Mouse (Mus musculus): Measurements from ENCODE around the gene Lrrc20.
"Not testable (repeated sequence)": the region's sequence is repeated elsewhere in the genome, so short reads cannot be mapped to it uniquely, and the experiment has no call there.

The Lrrc20 gene

DNA sequence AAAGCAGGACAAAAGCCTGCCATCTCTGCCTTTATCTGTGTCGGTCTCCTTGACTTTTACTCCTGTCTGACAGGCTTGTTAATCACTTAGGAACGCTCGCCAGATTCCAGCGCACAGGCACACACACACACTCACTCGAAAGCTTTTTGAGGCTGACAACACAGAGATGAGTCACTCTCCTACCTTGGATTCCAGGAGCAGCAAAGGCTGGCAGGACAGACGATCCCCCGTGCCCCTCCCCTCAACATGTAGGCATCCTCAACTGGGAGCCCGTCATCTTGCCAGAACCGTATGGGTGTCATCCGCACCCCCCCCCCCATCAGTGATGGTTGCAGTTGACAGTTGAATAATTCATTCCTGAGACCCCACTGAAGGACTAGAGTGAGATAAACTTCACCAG lies 94.6 kb downstream of the Lrrc20 start:
- no peak for DNase-seq (ENCODE audit: low read depth, low spot score)

- no peak for DNase-seq (ENCODE audit: low read depth, low spot score)
These were observed 96.5 kb downstream of the Lrrc20 start for GRCm38 (mm10) chr10:61572126-61572525.

- DNase-seq (ENCODE audit: low read depth, low spot score), result no peak
These were observed 100.6 kb downstream of the Lrrc20 start for GRCm38 (mm10) chr10:61576120-61576767.

DNA sequence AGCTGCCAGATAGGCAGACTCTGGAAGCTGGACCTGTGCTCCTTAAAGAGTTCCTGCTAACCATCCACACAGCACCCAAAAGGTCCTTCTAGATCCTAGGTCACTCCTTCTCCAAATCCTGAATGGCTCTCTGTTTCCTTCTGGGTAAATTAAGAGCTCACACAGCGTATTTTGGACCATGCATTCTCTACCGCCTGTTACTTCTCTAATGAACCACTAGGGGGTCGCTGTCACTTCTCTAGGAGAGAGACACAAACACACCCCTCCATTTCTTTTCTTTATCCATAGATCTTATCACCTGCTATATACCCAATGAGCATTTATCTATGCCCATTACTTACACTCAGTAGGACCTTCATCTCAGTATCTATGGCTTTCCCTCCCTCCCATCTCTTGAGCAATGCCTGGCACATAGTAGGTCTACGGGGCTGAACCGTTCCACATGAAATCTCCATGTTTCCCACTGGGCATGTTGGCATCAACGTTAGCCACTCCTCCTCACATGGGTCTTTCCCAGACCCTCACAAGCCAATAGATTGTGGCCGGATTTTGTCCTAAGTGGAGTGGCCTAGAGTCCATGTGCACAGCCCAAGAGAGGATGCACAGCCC lies 111.7 kb downstream of the Lrrc20 start:
- DNase-seq (ENCODE audit: low read depth, low spot score), result no peak

- no peak for DNase-seq (ENCODE audit: low read depth, low spot score)
These were observed 122.4 kb downstream of the Lrrc20 start for GRCm38 (mm10) chr10:61597991-61598390.

- DNase-seq (ENCODE audit: low read depth, low spot score), result no peak
These were observed 124.0 kb downstream of the Lrrc20 start for GRCm38 (mm10) chr10:61599556-61600114.

DNA sequence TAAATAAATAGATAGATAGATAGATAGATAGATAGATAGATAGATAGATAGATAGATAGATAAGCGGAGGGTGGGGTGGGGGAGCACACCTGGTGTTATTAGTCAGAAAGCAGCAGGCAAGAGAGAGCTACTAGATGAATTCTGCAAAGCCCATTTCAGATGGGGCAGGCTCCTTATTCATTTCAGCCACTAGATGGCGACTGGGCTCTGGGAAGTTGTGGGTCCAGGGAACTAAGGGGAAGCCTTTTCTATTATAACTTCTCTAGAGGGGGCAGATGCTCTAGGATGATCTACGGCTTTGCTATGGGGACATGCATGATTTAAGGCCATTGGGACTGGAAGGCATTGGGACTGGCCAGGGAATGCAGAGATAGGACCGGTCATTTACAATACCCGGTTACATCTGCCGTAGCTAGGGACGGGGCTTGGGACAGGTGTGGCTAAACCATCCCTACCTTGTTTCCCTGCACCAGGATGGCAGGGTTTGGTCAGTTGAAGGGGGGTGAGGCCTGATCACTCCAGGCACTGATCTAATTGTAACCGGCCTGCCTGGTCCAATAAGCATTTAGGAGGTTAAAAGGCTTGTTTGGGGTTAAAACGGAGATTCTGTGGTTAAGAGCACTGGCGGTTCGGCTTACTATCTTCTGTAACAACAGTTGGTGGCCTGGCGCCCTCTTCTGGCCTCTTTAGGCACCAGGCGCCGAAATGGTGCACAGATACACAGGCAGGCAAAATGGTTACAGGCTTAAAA lies 126.9 kb downstream of the Lrrc20 start:
- no peak for DNase-seq (ENCODE audit: low read depth, low spot score)

GRCm38 (mm10) chr10:61604376-61605065 lies 128.9 kb downstream of the Lrrc20 start:
- no peak for DNase-seq (ENCODE audit: low read depth, low spot score)

DNA sequence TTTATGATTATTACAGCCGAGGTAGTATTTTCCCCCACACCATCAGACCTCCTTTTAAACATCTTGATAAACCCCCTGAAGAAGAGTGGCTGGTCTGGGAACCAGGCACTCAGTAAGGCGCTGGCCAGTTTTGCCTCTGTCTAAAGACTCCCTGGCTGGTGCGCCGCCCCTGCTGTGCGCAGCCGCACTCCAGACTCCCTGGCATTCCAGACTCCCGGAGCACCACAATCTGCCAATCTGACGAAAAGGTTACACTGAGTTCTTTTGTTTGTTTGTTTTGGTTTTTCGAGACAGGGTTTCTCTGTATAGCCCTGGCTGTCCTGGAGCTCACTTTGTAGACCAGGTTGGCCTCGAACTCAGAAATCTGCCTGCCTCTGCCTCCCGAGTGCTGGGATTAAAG lies 129.8 kb downstream of the Lrrc20 start:
- not testable (repeated sequence) for DNase-seq (ENCODE audit: low read depth, low spot score)

- no peak for DNase-seq (ENCODE audit: low read depth, low spot score)
These were observed 130.2 kb downstream of the Lrrc20 start for GRCm38 (mm10) chr10:61605851-61606250.

- no peak for DNase-seq (ENCODE audit: low read depth, low spot score)
These were observed 132.6 kb downstream of the Lrrc20 start for GRCm38 (mm10) chr10:61608233-61608632.

DNA sequence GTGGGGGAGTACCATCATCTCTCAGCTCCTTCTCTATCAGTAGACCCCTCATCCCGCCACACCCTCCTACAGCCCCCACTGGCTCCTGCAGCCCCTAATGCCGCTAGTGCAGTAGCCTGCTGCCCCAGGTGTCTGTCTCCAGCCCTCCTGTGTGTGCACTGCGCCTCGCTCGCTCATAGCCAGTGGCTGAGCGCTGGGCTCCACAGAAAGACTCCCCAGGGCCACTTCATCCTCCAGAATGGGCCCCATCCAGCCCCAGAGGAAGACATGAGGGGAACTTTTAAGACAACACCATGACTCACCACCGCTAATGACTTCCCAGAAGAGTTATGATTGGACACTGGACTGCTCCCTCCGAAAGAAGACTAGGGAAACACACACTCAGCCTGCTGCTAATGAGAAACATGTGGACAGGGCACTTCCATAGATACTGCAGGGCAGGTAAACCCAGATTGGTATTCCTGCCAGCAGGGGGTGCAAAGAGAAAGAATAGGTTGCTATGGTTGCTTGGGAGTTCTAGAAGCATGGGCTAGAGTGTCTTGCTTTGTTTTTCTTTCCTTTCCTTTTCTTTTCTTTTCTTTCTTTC lies 135.1 kb downstream of the Lrrc20 start:
- DNase-seq (ENCODE audit: low read depth, low spot score), result no peak

GRCm38 (mm10) chr10:61614311-61614710 lies 138.7 kb downstream of the Lrrc20 start:
- DNase-seq (ENCODE audit: low read depth, low spot score), result no peak

- no peak for DNase-seq (ENCODE audit: low read depth, low spot score)
These were observed 142.9 kb downstream of the Lrrc20 start for GRCm38 (mm10) chr10:61618528-61618927.

DNA sequence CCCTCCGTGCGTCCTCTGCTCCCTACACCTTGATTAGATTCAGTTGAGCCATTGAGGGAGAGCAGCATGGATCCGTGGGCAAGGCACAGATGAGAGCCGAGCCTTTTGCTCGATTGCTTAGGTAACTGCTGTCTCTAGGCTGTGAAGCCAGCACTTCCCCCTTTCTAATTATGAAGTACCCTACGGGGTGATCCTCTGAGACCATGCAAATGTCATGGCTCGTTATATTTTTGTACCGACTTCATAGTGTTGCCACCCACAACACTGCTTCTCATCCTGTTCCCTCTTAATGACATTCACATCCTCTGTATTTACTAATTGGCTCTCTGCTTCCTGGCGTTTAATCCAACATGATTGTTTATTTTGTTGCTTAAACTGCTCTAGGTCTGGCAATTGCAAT lies 146.1 kb downstream of the Lrrc20 start:
- DNase-seq (ENCODE audit: low read depth, low spot score), result no peak

- DNase-seq (ENCODE audit: low read depth, low spot score), result not testable (repeated sequence)
These were observed 148.3 kb downstream of the Lrrc20 start for GRCm38 (mm10) chr10:61623874-61624273.

DNA sequence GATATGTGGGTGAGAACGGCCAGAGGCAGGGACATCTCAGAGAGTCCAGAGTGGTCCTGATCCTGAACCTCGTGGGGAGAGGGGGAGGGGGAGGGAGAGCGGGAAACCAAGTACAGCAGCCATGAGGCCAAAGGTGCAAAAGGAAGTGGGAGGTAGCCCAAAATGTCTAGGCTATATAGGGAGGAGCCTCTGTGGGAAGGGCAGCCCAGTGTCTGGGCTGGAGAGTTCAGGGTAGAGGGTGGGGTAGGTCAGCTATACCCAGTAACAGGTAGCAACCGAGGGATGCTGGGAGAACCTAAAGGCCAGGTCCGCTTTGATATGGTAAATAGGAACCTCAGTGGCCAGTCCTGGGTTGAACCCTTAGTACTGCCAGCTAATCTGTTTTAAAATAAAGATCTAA lies 149.2 kb downstream of the Lrrc20 start:
- no peak for DNase-seq (ENCODE audit: low read depth, low spot score)

GRCm38 (mm10) chr10:61625381-61626257 lies 150.0 kb downstream of the Lrrc20 start:
- DNase-seq (ENCODE audit: low read depth, low spot score), result no peak

DNA sequence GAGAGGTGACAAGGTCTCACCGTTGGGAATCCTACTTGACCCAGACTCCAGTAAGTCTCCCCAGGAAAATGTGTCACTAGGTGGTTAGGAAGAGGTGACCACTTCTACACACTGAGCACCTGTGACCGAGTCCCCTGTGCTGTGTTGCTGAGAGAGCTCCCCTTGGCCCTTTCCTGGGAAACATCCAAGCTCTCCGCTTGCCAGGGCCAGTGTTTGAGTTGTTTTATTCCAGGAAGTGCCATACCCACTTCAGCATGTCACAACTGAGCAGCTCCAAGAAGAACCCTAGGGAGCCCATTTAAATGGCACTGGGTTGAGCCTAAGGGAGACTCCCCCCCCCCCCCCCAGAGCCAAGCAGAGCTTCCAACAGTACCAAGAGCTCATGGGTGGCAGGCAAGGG lies 150.9 kb downstream of the Lrrc20 start:
- DNase-seq (ENCODE audit: low read depth, low spot score), result no peak

DNA sequence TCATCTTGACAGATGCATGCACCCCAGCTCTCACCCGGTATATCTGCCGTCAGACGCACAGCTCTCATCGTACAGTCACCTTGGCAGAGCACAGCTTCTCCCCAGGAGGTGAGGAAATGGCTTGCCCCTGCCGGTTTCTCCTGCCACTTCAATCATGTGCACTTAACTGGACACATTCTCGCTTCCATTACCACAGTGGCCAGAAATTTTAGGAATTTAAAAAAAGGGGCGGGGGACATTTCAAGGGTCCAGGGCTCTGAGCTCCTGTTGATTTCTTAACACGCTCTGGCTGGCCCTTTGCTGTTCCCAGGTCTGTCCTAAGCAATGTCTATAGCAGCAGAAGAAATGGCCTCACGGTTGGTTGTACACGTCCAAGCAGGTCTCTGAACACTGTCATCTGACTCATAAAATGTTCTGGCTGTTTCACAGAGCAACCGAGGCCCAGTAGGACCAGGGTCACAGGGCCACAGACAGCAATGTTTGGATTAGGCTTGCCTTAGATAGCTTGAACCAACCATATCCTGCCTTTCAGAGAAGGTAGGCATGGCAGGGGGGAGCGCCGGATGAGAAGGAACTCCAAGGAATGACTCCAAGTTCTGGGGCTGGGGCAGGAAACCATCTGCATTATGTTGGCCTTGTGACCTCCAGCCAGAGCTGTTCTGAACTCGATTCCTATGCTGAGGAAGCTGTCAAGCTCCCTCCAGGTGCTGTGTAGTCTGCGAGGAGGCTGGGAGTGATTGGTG lies 151.8 kb downstream of the Lrrc20 start:
- no peak for DNase-seq (ENCODE audit: low read depth, low spot score)

All from brain, embryonic 18.5 days (tissue).